Mouse (Mus musculus) MEL (cell line): ENCODE data around the gene Cacna1c.

ENCODE experiments used
- CTCF ChIP-seq, 3 experiments: IDR thresholded peaks in 2 of 3; conservative IDR thresholded peaks in 1 of 3; 2 replicates each; pipeline ENCODE4 v1.5.1; 2011 to 2012; ENCODE audit warnings: low read length in 3 of 3, low read depth in 2 of 3, mild to moderate bottlenecking in 2 of 3, improper control_type of control experiment in 1 of 3, inconsistent platforms in 1 of 3, mixed read lengths in 1 of 3, moderate library complexity in 1 of 3; ENCODE audit not compliant: control insufficient read depth in 1 of 3, insufficient read depth in 1 of 3, poor library complexity in 1 of 3, severe bottlenecking in 1 of 3
- EP300 ChIP-seq, 2 experiments: IDR thresholded peaks; 2 replicates each; pipeline ENCODE4 v1.6.1; 2011; ENCODE audit warnings: improper control_type of control experiment in 2 of 2, low read length in 2 of 2, low read depth in 1 of 2, mild to moderate bottlenecking in 1 of 2
- GABPA ChIP-seq: IDR thresholded peaks from 2 replicates; pipeline ENCODE4 v1.6.1; 2012; ENCODE audit warnings: low read depth, mild to moderate bottlenecking, inconsistent platforms, low read length, improper control_type of control experiment, moderate library complexity
- GATA1 ChIP-seq: IDR thresholded peaks from 2 replicates; pipeline ENCODE4 v1.6.1; 2011; ENCODE audit warnings: low read depth, low read length, improper control_type of control experiment
- HCFC1 ChIP-seq: IDR thresholded peaks from 2 replicates; pipeline ENCODE4 v1.6.1; 2012; ENCODE audit warnings: low read depth, mild to moderate bottlenecking, inconsistent platforms, low read length, improper control_type of control experiment, moderate library complexity
- MEF2A ChIP-seq: IDR thresholded peaks from 2 replicates; pipeline ENCODE4 v1.6.1; 2014; ENCODE audit warnings: low read depth, mild to moderate bottlenecking, inconsistent platforms, low read length, improper control_type of control experiment; ENCODE audit not compliant: poor library complexity, insufficient replicate concordance, severe bottlenecking; ENCODE audit errors: extremely low read depth
- MXI1 ChIP-seq: IDR thresholded peaks from 2 replicates; pipeline ENCODE4 v1.6.1; 2011; ENCODE audit warnings: mild to moderate bottlenecking, low read depth, low read length, improper control_type of control experiment
- POLR2AphosphoS2 ChIP-seq: IDR thresholded peaks from 2 replicates; pipeline ENCODE4 v1.6.1; 2011; ENCODE audit warnings: low read length, improper control_type of control experiment
- RAD21 ChIP-seq: IDR thresholded peaks from 2 replicates; pipeline ENCODE4 v1.6.1; 2011; ENCODE audit warnings: mild to moderate bottlenecking, low read depth, low read length, improper control_type of control experiment
- RCOR1 ChIP-seq: IDR thresholded peaks from 2 replicates; pipeline ENCODE4 v1.6.1; 2012; ENCODE audit warnings: low read depth, mild to moderate bottlenecking, inconsistent platforms, low read length, improper control_type of control experiment

- TF ChIP-seq CTCF (IDR thresholded peaks at IDR 0.05 in 2 of 3, conservative IDR thresholded peaks at IDR 0.05 in 1 of 3; ENCODE audit: control insufficient read depth in 1 of 3, insufficient read depth in 1 of 3, low read depth in 2 of 3, low read length in 3 of 3, poor library complexity in 1 of 3, severe bottlenecking in 1 of 3) (no peak), GATA1 (no peak), MEF2A (no peak), GABPA (no peak), RAD21 (no peak), POLR2AphosphoS2 (no peak), HCFC1 (no peak), EP300 (IDR thresholded peaks at IDR 0.05; ENCODE audit: low read depth in 1 of 2, low read length in 2 of 2) (no peak), RCOR1 (no peak), MXI1 (no peak)
Measured at GRCm38 (mm10) chr6:118705840-118706239, 490.4 kb downstream of the Cacna1c start.
